Mouse (Mus musculus): Measurements from ENCODE around the gene Spag7. TPM values are rescaled to one million over a fixed set of nuclear protein-coding genes. Genes with fewer than 3 reads are reported as not detected.
A peak's percentile ranks its signal among the peaks of the same experiment; 100 is the strongest.

The Spag7 gene
- polyA plus RNA-seq, 1 experiment from 2014 or later: 182 TPM

GRCm38 (mm10) chr11:70652029-70652883 lies 17.0 kb downstream of the Spag7 start:
- 64% methylated on average over 12 of the region's 12 CpGs for WGBS
- no peaks in the 10 kb centered on the region for H3K9me3 ChIP-seq (replicated peaks)
- peaks cover 56% of the 10 kb centered on the region for H3K36me3 ChIP-seq
- peak overlapping the region; percentile 99 for H3K4me3 ChIP-seq
- H3K4me1 ChIP-seq: peaks cover 70% of the 10 kb centered on the region
- H3K27ac ChIP-seq: peak overlapping the region; percentile 97
- peak; percentile 68 for DNase-seq (ENCODE audit: low spot score)
- H3K27me3 ChIP-seq (ENCODE audit: low read depth, poor library complexity, severe bottlenecking): no peaks in the 10 kb centered on the region

GRCm38 (mm10) chr11:70651391-70651790 lies 17.8 kb downstream of the Spag7 start:
- 81% methylated on average over 2 of the region's 2 CpGs for WGBS
- DNase-seq (ENCODE audit: low spot score): no peak
- Histone ChIP-seq H3K36me3 (peaks cover 56% of the 10 kb centered on the region), H3K27me3 (ENCODE audit: low read depth, poor library complexity, severe bottlenecking) (no peaks in the 10 kb centered on the region), H3K9me3 (replicated peaks) (no peaks in the 10 kb centered on the region), H3K27ac (no peak overlapping the region), H3K4me3 (peak overlapping the region; percentile 18), H3K4me1 (peaks cover 61% of the 10 kb centered on the region)

GRCm38 (mm10) chr11:70650322-70651175 lies 18.7 kb downstream of the Spag7 start:
- Histone ChIP-seq H3K27ac (no peak overlapping the region), H3K36me3 (peaks cover 60% of the 10 kb centered on the region), H3K4me1 (peaks cover 61% of the 10 kb centered on the region), H3K4me3 (peak overlapping the region; percentile 18), H3K9me3 (replicated peaks) (no peaks in the 10 kb centered on the region), H3K27me3 (ENCODE audit: low read depth, poor library complexity, severe bottlenecking) (no peaks in the 10 kb centered on the region)
- 81% methylated on average over 12 of the region's 12 CpGs for WGBS
- DNase-seq (ENCODE audit: low spot score): no peak

GRCm38 (mm10) chr11:70649185-70649734 lies 20.0 kb downstream of the Spag7 start:
- H3K36me3 ChIP-seq: peaks cover 73% of the 10 kb centered on the region
- H3K27me3 ChIP-seq (ENCODE audit: low read depth, poor library complexity, severe bottlenecking): no peaks in the 10 kb centered on the region
- H3K9me3 ChIP-seq (replicated peaks): no peaks in the 10 kb centered on the region
- H3K27ac ChIP-seq: no peak overlapping the region
- peaks cover 63% of the 10 kb centered on the region for H3K4me1 ChIP-seq
- WGBS: 76% methylated on average over 8 of the region's 8 CpGs
- H3K4me3 ChIP-seq: peak overlapping the region; percentile 80; the same call in 1 of the 2 replicates
- no peak for DNase-seq (ENCODE audit: low spot score)

GRCm38 (mm10) chr11:70648512-70648911 lies 20.7 kb downstream of the Spag7 start:
- H3K27me3 ChIP-seq (ENCODE audit: low read depth, poor library complexity, severe bottlenecking): no peaks in the 10 kb centered on the region
- H3K27ac ChIP-seq: no peak overlapping the region
- H3K9me3 ChIP-seq (replicated peaks): no peaks in the 10 kb centered on the region
- WGBS: 86% methylated on average over 4 of the region's 4 CpGs
- DNase-seq (ENCODE audit: low spot score): no peak
- peak overlapping the region; percentile 80 for H3K4me3 ChIP-seq
- H3K4me1 ChIP-seq: peaks cover 63% of the 10 kb centered on the region
- H3K36me3 ChIP-seq: peaks cover 78% of the 10 kb centered on the region

GRCm38 (mm10) chr11:70647716-70648420 lies 21.3 kb downstream of the Spag7 start:
- peak overlapping the region; percentile 95 for H3K27ac ChIP-seq
- peak; percentile 57 for DNase-seq (ENCODE audit: low spot score)
- peaks cover 61% of the 10 kb centered on the region for H3K4me1 ChIP-seq
- no peaks in the 10 kb centered on the region for H3K27me3 ChIP-seq (ENCODE audit: low read depth, poor library complexity, severe bottlenecking)
- H3K4me3 ChIP-seq: peak overlapping the region; percentile 80
- H3K9me3 ChIP-seq (replicated peaks): no peaks in the 10 kb centered on the region
- 4% methylated on average over 28 of the region's 28 CpGs for WGBS
- peaks cover 79% of the 10 kb centered on the region for H3K36me3 ChIP-seq

- no peaks in the 10 kb centered on the region for H3K9me3 ChIP-seq (replicated peaks)
- H3K27ac ChIP-seq: peak within 1 kb of the TSS; percentile 95
- H3K36me3 ChIP-seq: peaks cover 74% of the 10 kb centered on the region
- peak within 1 kb of the TSS; percentile 80 for H3K4me3 ChIP-seq
- H3K27me3 ChIP-seq (ENCODE audit: low read depth, poor library complexity, severe bottlenecking): no peaks in the 10 kb centered on the region
- DNase-seq (ENCODE audit: low spot score): peak; percentile 96
- WGBS: under 1% methylated on average over 63 of the region's 63 CpGs
- H3K4me1 ChIP-seq: peaks cover 52% of the 10 kb centered on the region
Measured at GRCm38 (mm10) chr11:70646691-70647650, 22.2 kb downstream of the Spag7 start, which contains the start of the genes Rnf167 and Slc25a11. Gene Rnf167, plus strand, starts transcription at chr11:70647235. Gene Slc25a11, minus strand, starts transcription at chr11:70647479.

GRCm38 (mm10) chr11:70646259-70646555 lies 23.0 kb downstream of the Spag7 start:
- no peaks in the 10 kb centered on the region for H3K9me3 ChIP-seq (replicated peaks)
- peaks cover 45% of the 10 kb centered on the region for H3K4me1 ChIP-seq
- DNase-seq (ENCODE audit: low spot score): no peak
- peak overlapping the region; percentile 95 for H3K27ac ChIP-seq
- peak overlapping the region; percentile 80 for H3K4me3 ChIP-seq
- WGBS: 30% methylated on average over 3 of the region's 3 CpGs
- H3K27me3 ChIP-seq (ENCODE audit: low read depth, poor library complexity, severe bottlenecking): no peaks in the 10 kb centered on the region
- H3K36me3 ChIP-seq: peaks cover 66% of the 10 kb centered on the region

- peaks cover 40% of the 10 kb centered on the region for H3K4me1 ChIP-seq
- peak overlapping the region; percentile 95 for H3K27ac ChIP-seq
- peaks cover 61% of the 10 kb centered on the region for H3K36me3 ChIP-seq
- peak overlapping the region; percentile 80 for H3K4me3 ChIP-seq
- 93% methylated on average over 12 of the region's 12 CpGs for WGBS
- H3K9me3 ChIP-seq (replicated peaks): no peaks in the 10 kb centered on the region
- H3K27me3 ChIP-seq (ENCODE audit: low read depth, poor library complexity, severe bottlenecking): no peaks in the 10 kb centered on the region
- no peak for DNase-seq (ENCODE audit: low spot score)
Measured at GRCm38 (mm10) chr11:70645461-70646258, 23.6 kb downstream of the Spag7 start.

- no peaks in the 10 kb centered on the region for H3K27me3 ChIP-seq (ENCODE audit: low read depth, poor library complexity, severe bottlenecking)
- WGBS: 96% methylated on average over 8 of the region's 8 CpGs
- peak overlapping the region; percentile 80; the same call in 1 of the 2 replicates for H3K4me3 ChIP-seq
Measured at GRCm38 (mm10) chr11:70644564-70645103, 24.6 kb downstream of the Spag7 start.

GRCm38 (mm10) chr11:70643051-70643450 lies 26.2 kb downstream of the Spag7 start:
- peaks cover 36% of the 10 kb centered on the region for H3K36me3 ChIP-seq
- DNase-seq (ENCODE audit: low spot score): no peak
- 92% methylated on average over 6 of the region's 6 CpGs for WGBS
- no peaks in the 10 kb centered on the region for H3K27me3 ChIP-seq (ENCODE audit: low read depth, poor library complexity, severe bottlenecking)
- H3K27ac ChIP-seq: no peak overlapping the region
- H3K4me1 ChIP-seq: peaks cover 22% of the 10 kb centered on the region
- H3K9me3 ChIP-seq (replicated peaks): no peaks in the 10 kb centered on the region
- H3K4me3 ChIP-seq: no peak overlapping the region

More at GRCm38 (mm10) chr11:70644564-70645103, 24.6 kb downstream of the Spag7 start:
- H3K9me3 ChIP-seq (replicated peaks): no peaks in the 10 kb centered on the region
- peaks cover 36% of the 10 kb centered on the region for H3K4me1 ChIP-seq
- peak overlapping the region; percentile 31; the same call in 1 of the 2 replicates for H3K27ac ChIP-seq
- peaks cover 51% of the 10 kb centered on the region for H3K36me3 ChIP-seq
- DNase-seq (ENCODE audit: low spot score): no peak
